Mouse (Mus musculus): ENCODE measurements at regions not wholly inside any gene's neighbourhood (a gene's known extent, or its start where the extent isn't known, plus 50 kb on each side); places are given as distances from the start of the nearest gene placed in this dataset.

- no peak overlapping the region for H3K4me2 ChIP-seq
- whole genome bisulfite sequencing: 84% methylated on average over 7 of the region's 7 CpGs
- H3K4me3 ChIP-seq (ENCODE audit: low read depth, low read length): no peak overlapping the region
- TF ChIP-seq CTCF (IDR thresholded peaks at IDR 0.05; ENCODE audit: low read depth): no peak
- H3K36me3 ChIP-seq (ENCODE audit: insufficient read depth): no peaks in the 10 kb centered on the region
- H3K27ac ChIP-seq (ENCODE audit: low read depth): no peak overlapping the region
- H3K9me3 ChIP-seq (ENCODE audit: low read depth, low read length): no peaks in the 10 kb centered on the region
- no peak for DNase-seq
- ATAC-seq (ENCODE audit: insufficient read depth): no peak
- H3K27me3 ChIP-seq (ENCODE audit: insufficient read depth, low read length): no peaks in the 10 kb centered on the region
- H3K4me1 ChIP-seq (ENCODE audit: insufficient read depth): no peaks in the 10 kb centered on the region
- H3K9ac ChIP-seq: no peak overlapping the region
These were observed 57.5 kb upstream of the Phyhipl start for GRCm38 (mm10) chr10:70713306-70713705.

GRCm38 (mm10) chr10:70708806-70709205 is 53.0 kb upstream of the Phyhipl start:
- WGBS: 69% methylated on average over 3 of the region's 3 CpGs
- H3K9ac ChIP-seq: no peak overlapping the region
- H3K27me3 ChIP-seq (ENCODE audit: insufficient read depth, low read length): no peaks in the 10 kb centered on the region
- H3K27ac ChIP-seq (ENCODE audit: low read depth): no peak overlapping the region
- no peak overlapping the region for H3K4me2 ChIP-seq
- H3K36me3 ChIP-seq (ENCODE audit: insufficient read depth): no peaks in the 10 kb centered on the region
- no peaks in the 10 kb centered on the region for H3K4me1 ChIP-seq (ENCODE audit: insufficient read depth)
- ATAC-seq (ENCODE audit: insufficient read depth): no peak
- no peak overlapping the region for H3K4me3 ChIP-seq (ENCODE audit: low read depth, low read length)
- no peaks in the 10 kb centered on the region for H3K9me3 ChIP-seq (ENCODE audit: low read depth, low read length)
- TF ChIP-seq CTCF (IDR thresholded peaks at IDR 0.05; ENCODE audit: low read depth): no peak
- no peak for DNase-seq
